Mouse (Mus musculus): Measurements from ENCODE around the gene Cmah.
"Not testable (repeated sequence)": the region's sequence is repeated elsewhere in the genome, so short reads cannot be mapped to it uniquely, and the experiment has no call there.

The Cmah gene

GRCm38 (mm10) chr13:24342091-24342490 is 14.9 kb downstream of the Cmah start:
- no peak for DNase-seq (ENCODE audit: low spot score)

- DNase-seq (ENCODE audit: low spot score): no peak
Measured at GRCm38 (mm10) chr13:24353004-24353403, 25.8 kb downstream of the Cmah start.

DNA sequence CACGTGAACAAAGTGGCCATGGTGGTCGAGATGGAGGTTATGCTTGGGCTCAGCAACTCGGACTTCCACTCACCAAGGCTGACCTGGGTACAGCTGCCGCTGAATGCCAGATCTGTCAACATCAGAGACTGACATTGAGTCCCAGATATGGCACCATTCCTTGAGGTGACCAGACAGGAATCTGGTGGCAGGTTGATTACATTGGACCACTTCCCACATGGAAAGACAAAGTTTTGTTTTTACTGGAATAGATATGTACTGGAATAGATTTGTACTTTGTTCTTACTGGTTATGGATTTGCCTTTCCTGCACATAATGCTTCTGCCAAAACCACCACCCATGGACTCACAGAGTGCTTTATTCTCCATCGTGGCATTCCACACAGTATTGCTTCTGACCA is 27.5 kb downstream of the Cmah start:
- DNase-seq (ENCODE audit: low spot score): no peak

GRCm38 (mm10) chr13:24359181-24359580 is 32.0 kb downstream of the Cmah start:
- no peak for DNase-seq (ENCODE audit: low spot score)

- DNase-seq (ENCODE audit: low spot score): no peak
Measured at GRCm38 (mm10) chr13:24365191-24365590, 38.0 kb downstream of the Cmah start.

DNA sequence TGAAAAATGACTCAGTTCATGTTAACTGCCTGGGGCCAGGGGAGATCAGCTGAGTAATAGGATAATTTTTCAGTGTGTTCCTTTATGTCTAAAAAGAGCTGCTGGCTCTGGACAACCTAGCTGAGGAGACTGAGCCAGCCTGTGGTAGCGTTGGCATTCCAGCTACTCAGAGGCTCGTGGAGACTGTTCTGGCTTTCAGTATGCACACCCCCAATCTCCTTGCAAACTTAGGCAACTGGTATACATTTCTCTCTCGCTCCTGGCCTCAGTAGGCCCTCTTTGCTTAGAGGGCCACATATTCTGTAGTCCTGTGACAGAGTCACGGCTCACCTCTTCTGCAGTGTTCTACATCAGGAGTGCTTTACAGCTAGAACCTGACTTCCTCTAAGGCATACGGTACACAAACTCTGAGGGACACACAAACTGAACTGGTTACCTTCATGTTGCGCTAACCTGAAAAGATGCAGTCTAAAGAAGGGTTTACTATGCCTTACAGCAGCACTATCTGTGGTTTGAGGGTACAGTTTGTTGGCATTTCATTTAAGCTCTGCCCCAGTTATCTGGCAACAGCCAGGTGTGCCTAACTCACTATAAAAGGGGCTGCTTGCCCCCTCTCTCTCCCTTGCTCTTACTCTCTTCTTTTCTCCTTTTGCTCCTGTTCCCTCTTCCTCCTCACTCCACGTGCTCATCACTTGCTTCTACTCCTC is 45.8 kb downstream of the Cmah start:
- no peak for DNase-seq (ENCODE audit: low spot score)

- not testable (repeated sequence) for DNase-seq (ENCODE audit: low spot score)
Measured at GRCm38 (mm10) chr13:24374606-24375005, 47.4 kb downstream of the Cmah start.

DNA sequence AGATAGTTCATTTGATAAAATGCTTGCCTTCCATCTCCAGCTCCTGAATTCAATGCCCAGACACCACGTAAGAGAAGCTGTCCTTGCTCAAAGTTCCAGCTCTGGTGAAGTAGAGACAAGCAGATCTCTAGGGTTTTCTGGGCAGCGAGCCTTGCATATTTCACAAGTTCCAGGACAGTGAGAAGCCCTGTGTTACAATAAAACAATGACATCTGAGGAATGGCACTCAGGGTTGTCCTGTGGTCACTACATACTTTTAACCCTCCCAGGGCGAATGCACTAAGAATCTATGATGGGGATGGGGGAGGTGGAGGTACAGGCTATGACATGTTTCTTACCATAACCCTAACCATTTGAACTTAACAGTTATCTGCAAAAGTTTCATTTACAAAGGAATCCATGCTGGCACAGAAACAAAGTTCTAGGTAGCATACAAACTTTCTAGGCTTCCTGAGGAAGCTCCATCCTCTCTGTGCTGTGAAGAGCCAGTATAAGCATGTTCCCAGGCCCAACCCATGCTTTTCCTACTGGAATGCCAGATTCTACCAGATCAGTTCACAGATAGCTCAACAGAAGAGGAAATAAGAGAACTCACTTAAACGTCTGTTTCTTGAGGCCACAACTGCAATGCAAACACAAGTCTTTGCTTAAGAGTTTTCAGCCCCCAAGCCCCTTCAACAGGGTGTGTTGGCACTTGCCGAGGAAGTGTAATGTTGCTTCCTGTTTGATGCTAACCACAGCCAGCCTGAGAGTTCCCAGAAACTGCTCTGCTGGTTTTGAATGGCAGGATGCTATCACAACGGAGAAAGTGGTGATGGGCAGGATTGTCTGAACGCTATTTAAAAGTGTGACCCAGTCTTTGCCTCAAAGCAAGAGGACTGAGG is 48.4 kb downstream of the Cmah start:
- DNase-seq (ENCODE audit: low spot score): no peak

DNA sequence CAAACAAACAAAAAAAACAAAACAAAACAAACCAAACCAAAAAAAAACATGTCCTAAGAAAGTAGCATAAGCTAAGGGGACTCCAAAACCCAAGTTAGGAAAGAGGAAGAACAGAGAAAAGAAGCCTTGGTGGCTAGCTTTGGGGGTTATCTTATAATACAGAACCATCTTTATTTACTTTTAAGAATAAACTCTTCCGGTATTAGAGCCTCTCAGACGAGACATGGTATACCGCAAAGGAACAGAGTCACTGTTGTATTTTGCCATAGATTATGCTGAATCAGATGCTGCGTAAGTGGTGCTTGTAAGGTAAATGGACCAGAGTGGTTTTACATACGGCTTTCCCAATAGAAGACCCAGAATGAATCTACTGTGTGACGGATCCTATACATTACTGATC is 53.5 kb downstream of the Cmah start:
- DNase-seq (ENCODE audit: low spot score): no peak

- DNase-seq (ENCODE audit: low spot score): peak; percentile 54
Measured at GRCm38 (mm10) chr13:24383885-24384284, 56.7 kb downstream of the Cmah start.

DNA sequence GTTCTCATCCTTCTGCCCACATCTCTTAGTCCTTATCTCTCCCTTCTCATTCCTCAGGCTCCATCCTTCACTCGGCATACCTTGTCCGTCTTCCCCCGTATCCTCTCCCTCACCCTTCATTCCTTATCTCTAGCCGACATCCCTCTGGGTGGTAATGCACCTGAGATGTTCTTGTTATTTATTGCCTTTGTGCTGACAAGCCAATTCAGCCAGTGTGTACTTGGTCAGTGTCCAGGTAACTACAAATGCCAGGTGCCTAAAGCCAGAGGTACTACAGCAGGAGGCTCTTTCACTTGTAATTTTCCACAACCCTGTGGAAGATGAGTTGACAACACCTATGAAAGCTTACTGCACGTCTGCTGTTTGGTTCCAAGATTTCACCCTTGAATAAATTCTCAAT is 64.7 kb downstream of the Cmah start:
- no peak for DNase-seq (ENCODE audit: low spot score)

DNA sequence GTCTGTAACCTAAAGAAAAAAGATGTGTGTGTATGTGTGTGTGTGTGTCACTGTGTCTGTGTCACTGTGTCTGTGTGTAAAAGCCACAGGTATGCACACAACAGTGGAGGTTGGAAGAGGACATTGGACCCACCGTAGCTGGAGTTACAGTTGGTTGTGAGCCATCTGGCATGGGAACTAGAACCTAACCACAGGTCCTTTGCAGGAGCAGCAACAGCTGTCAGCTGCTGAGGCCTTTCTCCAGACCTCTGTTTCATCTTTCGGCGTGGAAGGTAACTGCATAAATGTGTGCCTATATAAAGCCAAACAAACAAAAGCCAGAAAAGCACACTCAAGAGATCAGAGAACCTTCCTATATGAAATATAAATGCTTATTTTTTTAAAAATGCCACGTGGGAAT is 65.5 kb downstream of the Cmah start:
- DNase-seq (ENCODE audit: low spot score): no peak

DNA sequence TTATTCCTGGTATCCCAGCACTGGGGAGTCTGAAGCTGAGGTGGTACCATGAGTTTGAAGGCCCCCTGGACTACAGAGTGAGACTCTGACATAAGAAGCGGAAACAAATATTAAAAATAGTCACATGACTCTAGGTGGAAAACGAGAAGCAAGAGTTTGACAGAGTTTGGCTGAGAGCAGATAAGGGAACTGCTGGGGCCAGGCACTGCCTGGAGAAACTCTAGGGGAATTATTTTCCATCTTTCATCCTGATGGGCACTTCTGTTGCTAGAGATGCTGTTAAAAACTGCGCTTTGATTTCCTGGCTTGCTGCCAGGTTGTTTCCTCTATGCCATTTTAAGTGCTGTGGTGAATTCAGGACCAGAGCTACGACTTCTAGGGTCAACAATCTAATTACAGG is 65.9 kb downstream of the Cmah start:
- DNase-seq (ENCODE audit: low spot score): no peak

- DNase-seq (ENCODE audit: low spot score): no peak
Measured at GRCm38 (mm10) chr13:24395815-24396214, 68.6 kb downstream of the Cmah start.

GRCm38 (mm10) chr13:24397181-24397580 is 70.0 kb downstream of the Cmah start:
- no peak for DNase-seq (ENCODE audit: low spot score)

- no peak for DNase-seq (ENCODE audit: low spot score)
Measured at GRCm38 (mm10) chr13:24398488-24398887, 71.3 kb downstream of the Cmah start.

DNA sequence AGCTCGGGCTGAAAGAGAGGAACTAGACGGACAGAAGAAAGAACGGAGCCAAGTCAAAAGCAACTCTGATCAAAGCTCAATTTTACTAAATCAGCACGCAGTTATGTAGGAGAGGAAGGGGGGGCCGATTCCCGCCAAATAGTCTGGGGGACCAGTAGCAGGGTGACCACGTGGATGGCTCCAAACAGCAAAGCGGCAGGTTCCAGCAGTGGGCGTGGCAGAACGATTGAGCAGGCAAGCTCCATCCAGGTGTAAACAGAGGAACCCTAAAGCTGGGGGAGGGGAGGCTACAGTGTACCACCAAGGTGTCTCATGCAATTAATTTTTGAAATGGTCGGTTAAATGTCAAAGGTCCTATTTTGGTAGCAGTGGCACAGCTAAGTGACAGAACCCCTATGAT is 74.6 kb downstream of the Cmah start:
- peak; percentile 15 for DNase-seq (ENCODE audit: low spot score)

GRCm38 (mm10) chr13:24403054-24403453 is 75.8 kb downstream of the Cmah start:
- DNase-seq (ENCODE audit: low spot score): no peak

DNA sequence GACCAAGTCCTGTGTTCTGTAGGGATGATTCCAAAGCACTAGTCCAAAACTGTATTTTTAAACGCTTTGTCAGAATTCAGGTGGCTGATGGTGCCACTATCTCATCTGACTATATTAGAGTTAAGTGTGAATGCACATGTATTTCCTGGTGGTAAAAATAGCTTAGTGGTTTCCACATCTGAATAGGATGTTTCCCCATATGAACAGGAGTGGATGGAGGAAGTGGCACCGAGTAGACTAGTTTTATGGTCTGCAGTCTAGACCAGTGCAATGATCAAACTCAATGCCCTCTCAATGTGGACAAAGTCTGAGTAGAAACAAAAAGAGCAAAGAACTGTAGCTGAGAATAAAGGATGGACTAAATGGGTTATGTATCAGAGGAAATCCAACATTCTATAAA is 79.6 kb downstream of the Cmah start:
- no peak for DNase-seq (ENCODE audit: low spot score)

GRCm38 (mm10) chr13:24414635-24415206 is 87.5 kb downstream of the Cmah start:
- DNase-seq (ENCODE audit: low spot score): no peak

GRCm38 (mm10) chr13:24415506-24416206 is 88.5 kb downstream of the Cmah start:
- no peak for DNase-seq (ENCODE audit: low spot score)

DNA sequence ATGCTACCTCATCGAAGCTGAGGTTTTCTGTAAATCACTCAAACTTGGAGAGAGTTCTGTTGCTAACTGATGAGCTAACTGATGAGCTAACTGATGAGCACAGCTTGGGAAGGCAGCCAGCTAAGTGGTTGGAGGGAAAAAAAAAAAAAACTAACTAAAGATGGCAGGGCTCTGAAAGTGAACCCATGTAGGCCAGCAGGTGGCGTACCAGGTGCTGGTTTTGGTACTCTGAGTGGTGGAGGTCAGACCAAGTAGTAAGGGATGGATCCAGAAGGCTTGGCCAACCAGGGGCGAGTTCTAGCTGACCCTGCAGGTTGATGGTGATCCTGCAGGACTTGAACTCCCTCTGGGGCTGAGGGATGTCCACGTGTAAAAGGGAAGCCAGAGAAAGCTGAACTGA is 89.2 kb downstream of the Cmah start:
- peak; percentile 54 for DNase-seq (ENCODE audit: low spot score)

Data from retina, embryonic 14.5 days (tissue).